10 mouse cellular contexts compared by ENCODE assay signal in the genomic region with DNA sequence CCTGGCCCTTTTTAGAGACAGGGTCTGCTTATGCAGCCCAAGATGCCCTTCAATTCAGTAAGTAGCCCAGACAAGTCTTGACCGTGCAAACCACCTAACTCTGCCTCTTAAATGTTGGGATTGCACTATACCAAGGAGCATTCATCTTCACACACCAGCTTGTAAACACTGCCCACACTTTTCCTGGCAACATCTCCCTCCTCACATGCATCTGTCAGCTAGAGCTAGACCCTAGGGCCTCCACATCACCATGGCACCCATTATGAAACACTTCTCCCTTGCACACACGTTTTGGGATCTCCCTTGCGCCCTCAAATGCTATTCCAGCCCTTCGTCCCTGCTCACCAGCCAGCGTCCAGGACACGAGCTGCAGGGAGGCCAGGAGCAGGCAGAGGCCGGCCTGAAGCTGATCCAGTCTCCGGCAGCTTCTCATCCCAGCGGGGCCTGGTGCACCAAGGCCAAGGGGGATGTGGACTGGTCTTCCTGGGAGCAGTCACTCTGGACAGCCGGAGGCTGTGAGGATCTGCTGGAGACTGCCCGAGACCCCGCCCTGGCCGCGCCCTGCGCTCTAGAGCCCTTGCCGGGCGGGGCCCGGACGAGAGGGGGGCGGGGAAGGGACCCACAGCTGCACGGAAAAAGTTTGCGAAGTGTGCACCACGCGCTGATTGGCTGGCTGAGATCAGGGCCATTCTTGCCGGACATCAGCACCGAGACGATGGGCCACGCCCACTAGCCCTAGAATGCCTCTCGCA. TPM values are rescaled to one million over a fixed set of nuclear protein-coding genes. Genes with fewer than 3 reads are reported as not detected.
DNase-seq lines count a peak whose midpoint lies in the region; ATAC-seq and TF ChIP-seq lines count a peak whose summit lies in the region.
"Had no signal": no experiment of that assay in that cellular context is flagged by ENCODE, and none has a peak within 500 bp of the region (broad histone marks: within the 10 kb centered on the region; RNA-seq: fewer than 3 reads in every experiment).

A gene (minus strand): TSS at position 547 of the 752 bp plus-strand sequence.

- peak within 1 kb of the TSS; percentile 58 for H3K4me2 ChIP-seq in hindbrain, embryonic 11.5 days (replicated peaks; ENCODE audit: low read depth, low read length)
- peak within 1 kb of the TSS; percentile 57 for H3K4me2 ChIP-seq in neural tube, embryonic 12.5 days (replicated peaks)
- H3K4me2 ChIP-seq: liver, embryonic 15.5 days had no signal

- TF ChIP-seq CTCF in liver, adult 2 months (IDR thresholded peaks at IDR 0.05; ENCODE audit: low read depth, low read length), result no peak

- no peaks in the 10 kb centered on the region for H3K9me3 ChIP-seq in hindbrain, embryonic 11.5 days (ENCODE audit: control insufficient read depth, low read length)
- H3K9me3 ChIP-seq in neural tube, embryonic 12.5 days, result no peaks in the 10 kb centered on the region
- H3K9me3 ChIP-seq: liver, embryonic 15.5 days had no signal

- no peak for TF ChIP-seq POLR2A in liver, adult 2 months (IDR thresholded peaks at IDR 0.05; ENCODE audit: extremely low read depth, insufficient read depth, low read length)

- no peak within 1 kb of the TSS for H3K27ac ChIP-seq in hindbrain, embryonic 11.5 days (ENCODE audit: low read depth, low read length)
- H3K27ac ChIP-seq in liver, adult 2 months (replicated peaks; ENCODE audit: insufficient read depth, low read depth, low read length), result no peak within 1 kb of the TSS
- H3K27ac ChIP-seq in neural tube, embryonic 12.5 days, result no peak within 1 kb of the TSS
- H3K27ac ChIP-seq: liver, embryonic 15.5 days had no signal

- H3K79me2 ChIP-seq in liver, adult 2 months (ENCODE audit: control insufficient read depth, insufficient read depth, low read length), result no peaks in the 10 kb centered on the region

- 0 out of 2 replicates have a peak, but pooled peaks cover 2% of the 10 kb centered on the region for H3K27me3 ChIP-seq in hindbrain, embryonic 11.5 days (ENCODE audit: control insufficient read depth, insufficient read depth, low read length)
- H3K27me3 ChIP-seq in liver, adult 2 months (ENCODE audit: control insufficient read depth, insufficient read depth, low read length), result peaks cover 5% of the 10 kb centered on the region; the same call in 1 of the 2 replicates
- no peaks in the 10 kb centered on the region; the same call in 1 of the 2 replicates for H3K27me3 ChIP-seq in neural tube, embryonic 12.5 days (replicated peaks)

- H3K36me3 ChIP-seq in hindbrain, embryonic 11.5 days (ENCODE audit: control insufficient read depth, insufficient read depth, low read length), result no peaks in the 10 kb centered on the region
- H3K36me3 ChIP-seq in liver, adult 2 months (ENCODE audit: control insufficient read depth, insufficient read depth, low read length), result no peaks in the 10 kb centered on the region
- no peaks in the 10 kb centered on the region for H3K36me3 ChIP-seq in neural tube, embryonic 12.5 days
- H3K36me3 ChIP-seq: liver, embryonic 15.5 days had no signal

- 5% methylated on average over 29 of the region's 29 CpGs for WGBS in hindbrain, embryonic 11.5 days
- WGBS in liver, adult 2 months, result 12% methylated on average over 29 of the region's 29 CpGs
- WGBS in neural tube, embryonic 12.5 days, result 4% methylated on average over 29 of the region's 29 CpGs

- H3K4me3 ChIP-seq in hindbrain, embryonic 11.5 days (ENCODE audit: low read depth, low read length), result peak within 1 kb of the TSS; percentile 20
- peak within 1 kb of the TSS; percentile 29; the same call in 1 of the 2 replicates for H3K4me3 ChIP-seq in liver, adult 2 months (ENCODE audit: insufficient read depth, low read depth, low read length)
- 0 out of 2 replicates have a peak within 1 kb of the TSS, but pooled peaks have one; percentile 17 for H3K4me3 ChIP-seq in neural tube, embryonic 12.5 days
- H3K4me3 ChIP-seq: liver, embryonic 15.5 days had no signal

- ATAC-seq in hindbrain, embryonic 11.5 days (ENCODE audit: low FRiP score), result peak; percentile 81
- 0 out of 2 replicates have a peak, but pooled peaks have one; percentile 41 for ATAC-seq in neural tube, embryonic 12.5 days (ENCODE audit: low FRiP score, low read depth)
- no peak for ATAC-seq in CD4-positive, CD25-positive, alpha-beta regulatory T cell, adult 4 months
- ATAC-seq: Patski had no signal

- H3K9ac ChIP-seq in hindbrain, embryonic 11.5 days (ENCODE audit: low read depth, low read length), result peak within 1 kb of the TSS; percentile 40; the same call in 1 of the 2 replicates
- H3K9ac ChIP-seq in liver, adult 2 months (ENCODE audit: low read depth, low read length), result peak within 1 kb of the TSS; percentile 29; the same call in 1 of the 2 replicates
- 0 out of 2 replicates have a peak within 1 kb of the TSS, but pooled peaks have one; percentile 38 for H3K9ac ChIP-seq in neural tube, embryonic 12.5 days
- H3K9ac ChIP-seq: liver, embryonic 15.5 days had no signal

- peaks cover 7% of the 10 kb centered on the region for H3K4me1 ChIP-seq in hindbrain, embryonic 11.5 days (replicated peaks; ENCODE audit: control insufficient read depth, insufficient read depth, low read length)
- H3K4me1 ChIP-seq in liver, adult 2 months (ENCODE audit: control insufficient read depth, insufficient read depth, low read length), result no peaks in the 10 kb centered on the region
- peaks cover 12% of the 10 kb centered on the region for H3K4me1 ChIP-seq in neural tube, embryonic 12.5 days

- peak; percentile 66 for DNase-seq in 3T3-L1 (ENCODE audit: low read depth, low spot score)
- DNase-seq in adrenal gland, postnatal 36 days, result peak; percentile 87
- DNase-seq in gastrocnemius, adult 18-20 months (ENCODE audit: low spot score), result peak; percentile 83
- peak; percentile 64 for DNase-seq in hindbrain, embryonic 11.5 days (ENCODE audit: low spot score)
- DNase-seq in liver, adult 2 months (ENCODE audit: extremely low read depth, low read depth, low spot score), result no peak
- DNase-seq in thymus, postnatal 0 days (ENCODE audit: low spot score), result no peak

RNA-seq across cellular contexts. Expression of the gene that starts here (rescaled TPM):
- total RNA-seq in adrenal gland, postnatal 36 days (2021), result 100 to 1,000 TPM; 187 to 205 TPM
- 10 to 100 TPM; 14.4 to 15.4 TPM for total RNA-seq in gastrocnemius, adult 18-20 months (2021)
- polyA plus RNA-seq in hindbrain, embryonic 11.5 days (2014; fragmentation: Nextera tagmentation; extraction: Ambion mirVana), result 0.32 and 0.66 TPM in 2 replicates
- total RNA-seq in liver, adult 2 months (2014; rRNA removed), result 0.83 and 2.1 TPM in 2 replicates
- polyA plus RNA-seq in liver, adult 2 months (2012; rRNA removed), result 2.9 and 6.4 TPM in 2 replicates
- polyA plus RNA-seq in neural tube, embryonic 12.5 days (2016; fragmentation: Nextera tagmentation; extraction: Ambion mirVana), result 0.47 and 0.75 TPM in 2 replicates
- 1.8 and 1.9 TPM in 2 replicates for polyA plus RNA-seq in thymus, postnatal 0 days (2015; fragmentation: Nextera tagmentation; extraction: Ambion mirVana)
- not detected for polyA plus RNA-seq in CD4-positive, CD25-positive, alpha-beta regulatory T cell, adult 4 months (2017; shearing (Covaris generic))

Comparison
In these comparisons a context has a peak if more than half of its experiments do, and no peak if none do; other contexts are left out.
1. RNA of the gene that starts here (total RNA-seq): 187 to 205 TPM in adrenal gland, postnatal 36 days; 14.4 to 15.4 TPM in gastrocnemius, adult 18-20 months and 0.83 to 2.1 TPM in liver, adult 2 months; every median in the first group is over 10 times any median in the second.
2. Peak in DNase-seq, ATAC-seq, H3K4me3 ChIP-seq, H3K9ac ChIP-seq and H3K4me2 ChIP-seq in hindbrain, embryonic 11.5 days; RNA of the gene not detected or under 1 TPM.
3. Peak in ATAC-seq, H3K4me3 ChIP-seq, H3K9ac ChIP-seq and H3K4me2 ChIP-seq in neural tube, embryonic 12.5 days; RNA of the gene not detected or under 1 TPM.
4. DNase-seq: peak in 3T3-L1 (single experiment), adrenal gland, postnatal 36 days (2 of 2) and gastrocnemius, adult 18-20 months (single experiment); none in liver, adult 2 months (single experiment) and thymus, postnatal 0 days (single experiment).
5. Peak in every context shown above with its lines, with median percentiles within 50 percentile points of each other: H3K4me3 ChIP-seq and H3K9ac ChIP-seq.